Mouse (Mus musculus) limb, embryonic 14.5 days (tissue): Measurements from ENCODE around the gene Edf1. TPM values are rescaled to one million over a fixed set of nuclear protein-coding genes. Genes with fewer than 3 reads are reported as not detected.

Experiments
- ATAC-seq: fragments of 200-750 bp; cut with Nextera tagmentation; 2 replicates; pipeline ENCODE4 v1.8.0; 2017; ENCODE audit warnings: low read depth, moderate number of reproducible peaks, moderate TSS enrichment; ENCODE audit not compliant: low FRiP score
- DNase-seq: peaks from one replicate; pipeline ENCODE4 v3.0.0-alpha.2; 2015; ENCODE audit warnings: low spot score
- H3K27ac ChIP-seq: fragments of 300-500 bp; sonication (generic); replicated peaks from 2 replicates; pipeline ENCODE4 v1.5.1; 2014; ENCODE audit warnings: low read depth, mild to moderate bottlenecking, low read length, moderate library complexity, mixed read lengths
- H3K27me3 ChIP-seq: fragments of 300-500 bp; sonication (generic); 2 replicates; pipeline ENCODE4 v1.6.1; 2014; ENCODE audit warnings: low read length, mixed read lengths; ENCODE audit not compliant: control insufficient read depth, insufficient read depth
- H3K36me3 ChIP-seq: fragments of 300-500 bp; sonication (generic); 2 replicates; pipeline ENCODE4 v1.6.1; 2014; ENCODE audit warnings: mild to moderate bottlenecking, low read length, moderate library complexity, mixed read lengths; ENCODE audit not compliant: control insufficient read depth, insufficient read depth
- H3K4me1 ChIP-seq: fragments of 300-500 bp; sonication (generic); 2 replicates; pipeline ENCODE4 v1.6.1; 2014; ENCODE audit warnings: antibody characterized with exemption, low read length, mixed read lengths; ENCODE audit not compliant: control insufficient read depth, insufficient read depth
- H3K4me2 ChIP-seq: fragments of 300-500 bp; sonication (generic); replicated peaks from 2 replicates; pipeline ENCODE4 v1.6.1; 2014; ENCODE audit warnings: low read depth, mild to moderate bottlenecking, low read length, moderate library complexity; ENCODE audit not compliant: severe bottlenecking
- H3K4me3 ChIP-seq: fragments of 300-500 bp; sonication (generic); replicated peaks from 2 replicates; pipeline ENCODE4 v1.5.1; 2014; ENCODE audit warnings: low read length
- H3K9ac ChIP-seq: fragments of 300-500 bp; sonication (generic); 2 replicates; pipeline ENCODE4 v1.6.1; 2014; ENCODE audit warnings: mild to moderate bottlenecking, low read depth, low read length, moderate library complexity; ENCODE audit not compliant: severe bottlenecking
- H3K9me3 ChIP-seq: fragments of 300-500 bp; sonication (generic); 2 replicates; pipeline ENCODE4 v1.6.1; 2016; ENCODE audit warnings: low read length; ENCODE audit not compliant: control insufficient read depth
- POLR2A ChIP-seq: fragments of 200-500 bp; IDR thresholded peaks from 2 replicates; pipeline ENCODE4 v1.8.0; 2012; ENCODE audit warnings: inconsistent platforms, mild to moderate bottlenecking, moderate library complexity, borderline replicate concordance; ENCODE audit not compliant: insufficient read depth, insufficient read length; ENCODE audit errors: extremely low read depth
- WGBS: fragments of 180-500 bp; shearing (Covaris S2); extraction: QIAGEN DNeasy Blood & Tissue Kit; methylation state at CpG from one replicate; pipeline ENCODE4 v1.1.7; 2014; 5-methylcytosine and 5-hydroxymethylcytosine counted together
- polyA plus RNA-seq, 2 experiments: library from polyadenylated mRNA; depleted of rRNA in 1 of 2; stranded (reverse) in 1 of 2; unstranded in 1 of 2; fragments of >200 nt; fragmentation: Nextera tagmentation in 1 of 2; extraction: Ambion mirVana in 1 of 2; gene quantifications; 2 replicates each; pipeline versions ENCODE4 v1.2.1 to v1.2.3; 2012 to 2014

The Edf1 gene
- polyA plus RNA-seq (2012; rRNA removed) (116 and 174 TPM in 2 replicates), polyA plus RNA-seq (2014; fragmentation: Nextera tagmentation; extraction: Ambion mirVana) (325 and 331 TPM in 2 replicates)

GRCm38 (mm10) chr2:25557221-25557963 is at the start of gene Edf1:
TSS of gene Edf1 (plus strand) at chr2:25557847.
- peak; percentile 92 for TF ChIP-seq POLR2A
- Histone ChIP-seq H3K4me1 (peaks cover 12% of the 10 kb centered on the region), H3K27me3 (no peaks in the 10 kb centered on the region), H3K4me3 (peak within 1 kb of the TSS; percentile 92), H3K9me3 (no peaks in the 10 kb centered on the region), H3K4me2 (peak within 1 kb of the TSS; percentile 91), H3K27ac (peak within 1 kb of the TSS; percentile 55), H3K36me3 (peaks cover 26% of the 10 kb centered on the region), H3K9ac (peak within 1 kb of the TSS; percentile 83)
- peak; percentile 92 for DNase-seq
- WGBS = 1% methylated on average over 41 of the region's 61 CpGs
- ATAC-seq = peak; percentile 98

GRCm38 (mm10) chr2:25509912-25510311 is 47.7 kb upstream of the Edf1 start:
- H3K36me3 ChIP-seq = peaks cover 15% of the 10 kb centered on the region
- no peak for TF ChIP-seq POLR2A
- no peak overlapping the region for H3K27ac ChIP-seq
- no peak overlapping the region for H3K4me3 ChIP-seq
- H3K4me2 ChIP-seq = no peak overlapping the region
- WGBS = 58% methylated on average over 3 of the region's 3 CpGs
- H3K9ac ChIP-seq = no peak overlapping the region
- H3K9me3 ChIP-seq = no peaks in the 10 kb centered on the region
- H3K4me1 ChIP-seq = no peaks in the 10 kb centered on the region
- DNase-seq (no peak), ATAC-seq (no peak)
- H3K27me3 ChIP-seq = no peaks in the 10 kb centered on the region

- no peak for DNase-seq
- Histone ChIP-seq H3K27me3 (no peaks in the 10 kb centered on the region), H3K27ac (no peak overlapping the region), H3K9me3 (no peaks in the 10 kb centered on the region), H3K36me3 (peaks cover 94% of the 10 kb centered on the region), H3K9ac (no peak overlapping the region), H3K4me3 (no peak overlapping the region), H3K4me2 (no peak overlapping the region), H3K4me1 (no peaks in the 10 kb centered on the region)
- 84% methylated on average over 9 of the region's 9 CpGs for WGBS
- no peak for TF ChIP-seq POLR2A
- no peak for ATAC-seq
Measured at GRCm38 (mm10) chr2:25526510-25527302, 30.9 kb upstream of the Edf1 start.

GRCm38 (mm10) chr2:25533707-25534106 is 23.9 kb upstream of the Edf1 start:
- ATAC-seq = no peak
- Histone ChIP-seq H3K9ac (no peak overlapping the region), H3K36me3 (peaks cover 81% of the 10 kb centered on the region), H3K27me3 (no peaks in the 10 kb centered on the region), H3K4me1 (no peaks in the 10 kb centered on the region), H3K27ac (no peak overlapping the region), H3K9me3 (no peaks in the 10 kb centered on the region), H3K4me2 (no peak overlapping the region), H3K4me3 (no peak overlapping the region)
- TF ChIP-seq POLR2A = no peak
- WGBS = 92% methylated on average over 2 of the region's 2 CpGs
- DNase-seq = no peak

- ATAC-seq (no peak), DNase-seq (no peak)
- Histone ChIP-seq H3K4me2 (no peak overlapping the region), H3K27ac (no peak overlapping the region), H3K36me3 (peaks cover 79% of the 10 kb centered on the region), H3K27me3 (no peaks in the 10 kb centered on the region), H3K4me3 (no peak overlapping the region), H3K9ac (no peak overlapping the region), H3K4me1 (no peaks in the 10 kb centered on the region), H3K9me3 (no peaks in the 10 kb centered on the region)
- WGBS = 87% methylated on average over 3 of the region's 3 CpGs
- no peak for TF ChIP-seq POLR2A
Measured at GRCm38 (mm10) chr2:25534178-25534865, 23.3 kb upstream of the Edf1 start.
